Mouse (Mus musculus) intestine, postnatal 0 days (tissue): Measurements from ENCODE around the gene Arhgap31. TPM values are rescaled to one million over a fixed set of nuclear protein-coding genes. Genes with fewer than 3 reads are reported as not detected.

Experiments used
- ATAC-seq: fragments of 200-750 bp; cut with Nextera tagmentation; 2 replicates; pipeline ENCODE4 v1.8.0; 2017; ENCODE audit warnings: mild to moderate bottlenecking, moderate TSS enrichment, moderate library complexity
- H3K27ac ChIP-seq: fragments of 300-500 bp; sonication (generic); 2 replicates; pipeline ENCODE4 v1.5.1; 2014; ENCODE audit warnings: mild to moderate bottlenecking, low read depth, low read length, moderate library complexity
- H3K27me3 ChIP-seq: fragments of 300-500 bp; sonication (generic); replicated peaks from 2 replicates; pipeline ENCODE4 v1.6.1; 2014; ENCODE audit warnings: low read length, mixed read lengths; ENCODE audit not compliant: control insufficient read depth, insufficient read depth
- H3K36me3 ChIP-seq: fragments of 300-500 bp; sonication (generic); 2 replicates; pipeline ENCODE4 v1.6.1; 2014; ENCODE audit warnings: mild to moderate bottlenecking, moderate library complexity; ENCODE audit not compliant: control insufficient read depth, insufficient read depth
- H3K4me1 ChIP-seq: fragments of 300-500 bp; sonication (generic); replicated peaks from 2 replicates; pipeline ENCODE4 v1.6.1; 2014; ENCODE audit warnings: antibody characterized with exemption, low read length, mixed read lengths; ENCODE audit not compliant: control insufficient read depth, insufficient read depth
- H3K4me2 ChIP-seq: fragments of 300-500 bp; sonication (generic); replicated peaks from 2 replicates; pipeline ENCODE4 v1.6.1; 2014; ENCODE audit warnings: low read depth, mild to moderate bottlenecking, moderate library complexity
- H3K4me3 ChIP-seq: fragments of 300-500 bp; sonication (generic); 2 replicates; pipeline ENCODE4 v1.5.1; 2014; ENCODE audit warnings: low read depth, low read length
- H3K9ac ChIP-seq: fragments of 300-500 bp; sonication (generic); 2 replicates; pipeline ENCODE4 v1.6.1; 2014; ENCODE audit warnings: mild to moderate bottlenecking, low read depth, low read length
- H3K9me3 ChIP-seq: fragments of 300-500 bp; sonication (generic); 2 replicates; pipeline ENCODE4 v1.6.1; 2016; ENCODE audit warnings: mixed run types; ENCODE audit not compliant: control insufficient read depth
- CTCF ChIP-seq: sonication (generic); IDR thresholded peaks from 2 replicates; pipeline ENCODE4 v1.5.1; 2016; ENCODE audit warnings: low read depth, mild to moderate bottlenecking, control low read depth, antibody characterized with exemption, moderate library complexity
- WGBS: fragments of 180-500 bp; shearing (Covaris S2); extraction: QIAGEN DNeasy Blood & Tissue Kit; methylation state at CpG from one replicate; pipeline ENCODE4 v1.1.7; 2014; 5-methylcytosine and 5-hydroxymethylcytosine counted together
- polyA plus RNA-seq: library from polyadenylated mRNA; unstranded; fragments of >200 nt; fragmentation: Nextera tagmentation; extraction: Ambion mirVana; gene quantifications from 2 replicates; pipeline ENCODE4 v1.2.1, GENCODE M21; 2015

Arhgap31 gene
- polyA plus RNA-seq, 1 experiment from 2014 or later = 2.8 TPM

- Histone ChIP-seq H3K36me3 (no peaks in the 10 kb centered on the region), H3K4me2 (no peak overlapping the region), H3K4me3 (no peak overlapping the region), H3K4me1 (no peaks in the 10 kb centered on the region), H3K27ac (no peak overlapping the region), H3K9me3 (no peaks in the 10 kb centered on the region), H3K27me3 (no peaks in the 10 kb centered on the region), H3K9ac (no peak overlapping the region)
- WGBS = 62% methylated on average over 9 of the region's 9 CpGs
- TF ChIP-seq CTCF = no peak
- ATAC-seq = no peak
These were observed 37.3 kb downstream of the Arhgap31 start for GRCm38 (mm10) chr16:38675600-38676335.

DNA sequence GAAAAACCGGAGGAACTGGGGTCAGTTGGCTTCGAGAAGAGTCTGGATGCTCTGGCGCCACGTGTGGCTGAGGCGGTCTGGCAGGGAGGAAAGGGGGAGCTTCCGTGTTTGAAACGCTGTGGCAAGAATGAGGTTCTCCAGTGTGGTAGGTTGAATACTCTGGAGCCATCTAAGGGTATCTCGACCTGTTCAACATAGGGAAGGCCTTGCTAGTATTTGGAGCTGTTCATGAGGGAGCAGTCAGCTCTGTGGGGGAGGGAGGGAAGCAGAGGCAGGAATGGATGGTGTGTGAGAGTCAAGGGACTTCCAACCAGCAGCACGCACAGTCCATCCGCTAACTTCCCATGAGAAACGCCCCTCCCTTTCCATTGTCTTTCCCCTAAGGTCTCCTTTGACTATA lies 38.2 kb downstream of the Arhgap31 start:
- Histone ChIP-seq H3K4me3 (no peak overlapping the region), H3K27me3 (no peaks in the 10 kb centered on the region), H3K9me3 (no peaks in the 10 kb centered on the region), H3K36me3 (no peaks in the 10 kb centered on the region), H3K4me2 (no peak overlapping the region), H3K27ac (no peak overlapping the region), H3K4me1 (no peaks in the 10 kb centered on the region), H3K9ac (no peak overlapping the region)
- no peak for TF ChIP-seq CTCF
- ATAC-seq = no peak
- 89% methylated on average over 11 of the region's 11 CpGs for WGBS

- 86% methylated on average over 15 of the region's 15 CpGs for WGBS
- Histone ChIP-seq H3K9me3 (no peaks in the 10 kb centered on the region), H3K27ac (no peak overlapping the region), H3K4me1 (no peaks in the 10 kb centered on the region), H3K9ac (no peak overlapping the region), H3K36me3 (no peaks in the 10 kb centered on the region), H3K4me2 (no peak overlapping the region), H3K27me3 (no peaks in the 10 kb centered on the region), H3K4me3 (no peak overlapping the region)
- ATAC-seq = no peak
- no peak; the same call in 1 of the 2 replicates for TF ChIP-seq CTCF
These were observed 39.6 kb downstream of the Arhgap31 start for GRCm38 (mm10) chr16:38673511-38673910.

- TF ChIP-seq CTCF = no peak
- no peaks in the 10 kb centered on the region for H3K27me3 ChIP-seq
- no peaks in the 10 kb centered on the region for H3K4me1 ChIP-seq
- H3K4me2 ChIP-seq = no peak overlapping the region
- no peak for ATAC-seq
- H3K9me3 ChIP-seq = no peaks in the 10 kb centered on the region
- 88% methylated on average over 7 of the region's 7 CpGs for WGBS
- no peak overlapping the region for H3K4me3 ChIP-seq
- H3K27ac ChIP-seq = no peak overlapping the region
- H3K9ac ChIP-seq = no peak overlapping the region
- no peaks in the 10 kb centered on the region for H3K36me3 ChIP-seq
These were observed 40.1 kb downstream of the Arhgap31 start for GRCm38 (mm10) chr16:38672947-38673346.

GRCm38 (mm10) chr16:38672370-38672769 lies 40.7 kb downstream of the Arhgap31 start:
- Histone ChIP-seq H3K36me3 (no peaks in the 10 kb centered on the region), H3K4me3 (no peak overlapping the region), H3K4me2 (no peak overlapping the region), H3K4me1 (no peaks in the 10 kb centered on the region), H3K27me3 (no peaks in the 10 kb centered on the region), H3K9ac (no peak overlapping the region), H3K9me3 (no peaks in the 10 kb centered on the region), H3K27ac (no peak overlapping the region)
- no peak for TF ChIP-seq CTCF
- 61% methylated on average over 5 of the region's 5 CpGs for WGBS
- ATAC-seq = no peak

- no peaks in the 10 kb centered on the region for H3K9me3 ChIP-seq
- TF ChIP-seq CTCF = no peak
- no peaks in the 10 kb centered on the region for H3K4me1 ChIP-seq
- H3K27me3 ChIP-seq = no peaks in the 10 kb centered on the region
- no peak overlapping the region for H3K27ac ChIP-seq
- WGBS = 87% methylated on average over 12 of the region's 12 CpGs
- no peak overlapping the region for H3K4me2 ChIP-seq
- no peak overlapping the region for H3K9ac ChIP-seq
- no peak overlapping the region for H3K4me3 ChIP-seq
- no peak for ATAC-seq
- no peaks in the 10 kb centered on the region for H3K36me3 ChIP-seq
These were observed 42.3 kb downstream of the Arhgap31 start for GRCm38 (mm10) chr16:38670621-38671390.
